In the genomic region with DNA sequence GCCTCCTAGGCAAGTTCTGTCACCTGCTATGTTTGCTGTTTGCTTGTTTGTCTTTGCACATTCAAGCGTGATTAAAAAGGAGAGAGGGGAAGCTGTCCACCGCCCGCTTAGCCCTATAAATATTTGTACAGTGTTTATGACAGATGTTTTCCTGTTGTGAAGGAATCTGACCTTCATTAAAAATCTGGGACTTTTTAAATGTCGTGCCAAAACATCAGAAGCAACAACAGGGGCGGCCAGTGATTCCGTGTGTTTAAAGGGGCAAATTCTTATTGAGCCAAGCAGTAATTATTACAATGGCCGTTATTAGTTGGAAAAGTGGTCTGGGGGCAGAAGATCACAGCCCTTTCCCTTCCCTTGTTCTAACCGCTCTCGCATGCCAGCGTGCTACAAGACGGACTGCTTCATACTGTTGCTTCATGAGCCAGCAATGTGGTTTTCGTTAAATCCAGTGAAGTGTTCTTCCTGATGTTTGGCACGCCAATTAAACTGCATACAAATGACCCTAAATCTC, we compare ENCODE assay signal across 12 mouse cellular contexts.
DNase-seq lines count a peak whose midpoint lies in the region; ATAC-seq and TF ChIP-seq lines count a peak whose summit lies in the region.
"Had no signal": no experiment of that assay in that cellular context is flagged by ENCODE, and none has a peak within 500 bp of the region (broad histone marks: within the 10 kb centered on the region; RNA-seq: fewer than 3 reads in every experiment).

No protein-coding gene starts in this region.

- no peaks in the 10 kb centered on the region for H3K9me3 ChIP-seq in forebrain, embryonic 11.5 days (ENCODE audit: control insufficient read depth, low read length)
- H3K9me3 ChIP-seq in forebrain, postnatal 0 days (ENCODE audit: low read length): no peaks in the 10 kb centered on the region
- no peaks in the 10 kb centered on the region for H3K9me3 ChIP-seq in lung, embryonic 16.5 days (ENCODE audit: control insufficient read depth, low read length)
- H3K9me3 ChIP-seq: intestine, embryonic 15.5 days; neural tube, embryonic 12.5 days had no signal

- 15% methylated on average over 13 of the region's 13 CpGs for WGBS in forebrain, embryonic 11.5 days
- WGBS in forebrain, postnatal 0 days: 12% methylated on average over 13 of the region's 13 CpGs
- 26% methylated on average over 13 of the region's 13 CpGs for WGBS in lung, embryonic 16.5 days

- H3K27ac ChIP-seq in forebrain, embryonic 11.5 days (ENCODE audit: low read depth, low read length): peak overlapping the region; percentile 28
- no peak overlapping the region for H3K27ac ChIP-seq in forebrain, postnatal 0 days (ENCODE audit: low read depth, low read length)
- no peak overlapping the region for H3K27ac ChIP-seq in lung, embryonic 16.5 days (ENCODE audit: low read length)
- H3K27ac ChIP-seq: intestine, embryonic 15.5 days; neural tube, embryonic 12.5 days had no signal

- no peak overlapping the region; the same call in 1 of the 2 replicates for H3K4me2 ChIP-seq in forebrain, embryonic 11.5 days (ENCODE audit: low read depth, low read length, severe bottlenecking)
- no peak overlapping the region for H3K4me2 ChIP-seq in forebrain, postnatal 0 days (ENCODE audit: low read depth)
- H3K4me2 ChIP-seq in lung, embryonic 16.5 days (ENCODE audit: low read depth, low read length): no peak overlapping the region
- H3K4me2 ChIP-seq: intestine, embryonic 15.5 days; neural tube, embryonic 12.5 days had no signal

- H3K4me3 ChIP-seq in forebrain, embryonic 11.5 days (ENCODE audit: low read depth, low read length): no peak overlapping the region
- no peak overlapping the region for H3K4me3 ChIP-seq in forebrain, postnatal 0 days (ENCODE audit: low read depth, low read length)
- no peak overlapping the region for H3K4me3 ChIP-seq in lung, embryonic 16.5 days (ENCODE audit: low read length)
- H3K4me3 ChIP-seq: intestine, embryonic 15.5 days; neural tube, embryonic 12.5 days had no signal

- peaks cover 12% of the 10 kb centered on the region for H3K4me1 ChIP-seq in forebrain, embryonic 11.5 days (replicated peaks; ENCODE audit: control insufficient read depth, insufficient read depth, low read length)
- H3K4me1 ChIP-seq in forebrain, postnatal 0 days (ENCODE audit: insufficient read depth): peaks cover 9% of the 10 kb centered on the region; the same call in 1 of the 2 replicates
- 0 out of 2 replicates have a peak, but pooled peaks cover 5% of the 10 kb centered on the region for H3K4me1 ChIP-seq in lung, embryonic 16.5 days (replicated peaks; ENCODE audit: control insufficient read depth, insufficient read depth, low read length)

- ATAC-seq in forebrain, embryonic 11.5 days (replicated peaks; ENCODE audit: low FRiP score): peak; percentile 51
- no peak for ATAC-seq in forebrain, postnatal 0 days
- peak; percentile 86 for ATAC-seq in lung, embryonic 16.5 days (ENCODE audit: low read depth)
- ATAC-seq: intestine, embryonic 15.5 days had no signal

- no peaks in the 10 kb centered on the region for H3K27me3 ChIP-seq in forebrain, embryonic 11.5 days (ENCODE audit: control insufficient read depth, insufficient read depth, low read length)
- no peaks in the 10 kb centered on the region for H3K27me3 ChIP-seq in forebrain, postnatal 0 days (ENCODE audit: insufficient read depth, low read length)
- H3K27me3 ChIP-seq in lung, embryonic 16.5 days (ENCODE audit: control insufficient read depth, insufficient read depth, low read depth, low read length): no peaks in the 10 kb centered on the region
- H3K27me3 ChIP-seq: intestine, embryonic 15.5 days; neural tube, embryonic 12.5 days had no signal

- peak overlapping the region; percentile 16; the same call in 1 of the 2 replicates for H3K9ac ChIP-seq in forebrain, embryonic 11.5 days (ENCODE audit: low read length)
- no peak overlapping the region for H3K9ac ChIP-seq in forebrain, postnatal 0 days
- no peak overlapping the region for H3K9ac ChIP-seq in lung, embryonic 16.5 days (ENCODE audit: low read length)
- H3K9ac ChIP-seq: intestine, embryonic 15.5 days; neural tube, embryonic 12.5 days had no signal

- no peak for TF ChIP-seq CTCF in forebrain, postnatal 0 days (IDR thresholded peaks at IDR 0.05; ENCODE audit: low read depth)

- no peaks in the 10 kb centered on the region for H3K36me3 ChIP-seq in forebrain, embryonic 11.5 days (ENCODE audit: control insufficient read depth, insufficient read depth, low read length)
- no peaks in the 10 kb centered on the region for H3K36me3 ChIP-seq in forebrain, postnatal 0 days (ENCODE audit: insufficient read depth)
- H3K36me3 ChIP-seq in lung, embryonic 16.5 days (ENCODE audit: control insufficient read depth, insufficient read depth, low read length): no peaks in the 10 kb centered on the region
- H3K36me3 ChIP-seq: intestine, embryonic 15.5 days; neural tube, embryonic 12.5 days had no signal

- no peak for DNase-seq in forebrain, embryonic 11.5 days (ENCODE audit: low spot score)
- no peak for DNase-seq in forebrain, postnatal 0 days
- no peak for DNase-seq in lung, postnatal 25 days (ENCODE audit: low spot score)
- peak; percentile 88 for DNase-seq in hindlimb bud, embryonic 11.5 days (ENCODE audit: extremely low spot score, low read depth, low spot score)
- peak; percentile 41 for DNase-seq in mesoderm, embryonic 11.5 days (ENCODE audit: low read depth, low spot score)
- no peak for DNase-seq in B cell, adult 2 months
- DNase-seq in spleen, adult 18-20 months: no peak
- DNase-seq: gastrocnemius, postnatal 36 days; right cerebral cortex, postnatal 25 days had no signal

Comparison
In these comparisons a context has a peak if more than half of its experiments do, and no peak if none do; other contexts are left out.
1. DNase-seq: peak in hindlimb bud, embryonic 11.5 days (single experiment) and mesoderm, embryonic 11.5 days (single experiment); none in forebrain, embryonic 11.5 days (single experiment), forebrain, postnatal 0 days (single experiment), lung, postnatal 25 days (single experiment), B cell, adult 2 months (0 of 2) and spleen, adult 18-20 months (0 of 2).